ENCODE assay signal across 8 mouse cellular contexts in genomic region chr6:49367159-49368054, GRCm38 (mm10). TPM values are rescaled to one million over a fixed set of nuclear protein-coding genes. Genes with fewer than 3 reads are reported as not detected.
DNase-seq lines count a peak whose midpoint lies in the region; ATAC-seq lines count a peak whose summit lies in the region.

TSS of gene Fam221a (plus strand) at chr6:49367739.

- peak; percentile 99 for DNase-seq in ZHBTc4 (ENCODE audit: low read depth, low spot score)
- peak; percentile 59 to 78 for DNase-seq in gastrocnemius, adult 8-10 months (ENCODE audit: low spot score in 2 of 2)
- peak; percentile 97 for DNase-seq in induced T-regulatory cell, adult 2 months (ENCODE audit: low read depth)
- peak; percentile 47 to 69 for DNase-seq in left cerebral cortex, adult 9 months (ENCODE audit: low spot score in 2 of 2)
- DNase-seq in right cerebral cortex, postnatal 14 days: peak; percentile 50
- DNase-seq in urinary bladder, postnatal 36 days (ENCODE audit: low spot score in 2 of 2): peak; percentile 85 to 89

- peak; percentile 98 for ATAC-seq in common myeloid progenitor, adult 5-6 weeks (replicated peaks; ENCODE audit: low read depth, poor library complexity, severe bottlenecking)
- ATAC-seq in megakaryocyte progenitor cell, adult 5-6 weeks (replicated peaks; ENCODE audit: poor library complexity): peak; percentile 98

RNA-seq across cellular contexts. Expression of gene Fam221a, which starts in this region (rescaled TPM):
- 3.2 and 4.0 TPM in 2 replicates for total RNA-seq in common myeloid progenitor, adult 5-6 weeks (2017)
- under 1 TPM in 1 of 4 experiments, not detected in 3; 0.51 TPM for total RNA-seq in gastrocnemius, adult 8-10 months (2022)
- 7.7 and 13.8 TPM in 2 replicates for total RNA-seq in megakaryocyte progenitor cell, adult 5-6 weeks (2015)
- 2.4 and 2.9 TPM in 2 replicates for total RNA-seq in megakaryocyte progenitor cell, adult 5-6 weeks (2017)

Comparison
In these comparisons a context has a peak if more than half of its experiments do, and no peak if none do; other contexts are left out.
1. Peak in every context shown above with its lines: DNase-seq and ATAC-seq.
2. Peak in DNase-seq in gastrocnemius, adult 8-10 months; RNA of the gene not detected or under 1 TPM.